Mouse (Mus musculus): ENCODE measurements around the gene Tmem205. TPM values are rescaled to one million over a fixed set of nuclear protein-coding genes. Genes with fewer than 3 reads are reported as not detected.

Tmem205 gene
- polyA plus RNA-seq, 1 experiment from 2014 or later, result 52.6 TPM

- WGBS, result 71% methylated on average over 12 of the region's 12 CpGs
- Histone ChIP-seq H3K36me3 (no peaks in the 10 kb centered on the region), H3K4me2 (no peak overlapping the region), H3K27me3 (peaks cover 9% of the 10 kb centered on the region; the same call in 1 of the 2 replicates), H3K4me1 (peaks cover 10% of the 10 kb centered on the region; the same call in 1 of the 2 replicates), H3K9me3 (no peaks in the 10 kb centered on the region), H3K9ac (no peak overlapping the region), H3K27ac (no peak overlapping the region), H3K4me3 (no peak overlapping the region)
- ATAC-seq (ENCODE audit: borderline replicate concordance, extremely low read depth, low FRiP score, low TSS enrichment), result no peak
Measured at GRCm38 (mm10) chr9:21943046-21943445, 15.7 kb upstream of the Tmem205 start.

DNA sequence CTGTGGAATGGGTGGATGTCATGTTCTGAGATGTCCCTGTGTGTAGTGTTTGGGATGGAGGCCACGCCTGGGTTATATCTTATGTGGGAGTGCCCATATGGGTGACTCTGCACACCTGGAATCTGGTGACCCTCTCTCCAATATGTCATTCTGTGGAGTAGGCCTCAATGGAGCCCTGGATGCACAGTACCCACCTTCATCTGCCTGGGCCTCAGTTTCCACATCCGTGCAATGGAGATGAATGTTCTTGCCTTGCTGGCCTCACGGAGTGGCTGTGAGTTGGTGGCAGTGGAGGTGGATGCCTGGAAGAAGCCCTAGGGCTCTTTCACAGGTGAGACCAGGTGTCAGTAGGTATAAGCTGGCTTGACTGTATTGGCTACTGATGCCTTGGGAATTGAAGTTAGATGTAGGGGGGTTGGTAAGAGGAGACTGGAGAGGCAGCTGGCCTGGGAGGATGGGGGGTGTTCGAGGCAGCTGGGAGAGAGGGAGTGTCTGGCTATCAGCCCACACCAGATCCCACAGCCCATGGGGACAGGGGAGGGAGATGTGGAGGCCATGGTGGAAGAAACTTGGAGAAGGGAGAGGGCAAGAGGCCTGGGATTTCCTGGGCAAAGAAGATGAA lies 11.0 kb upstream of the Tmem205 start:
- no peak overlapping the region for H3K4me3 ChIP-seq
- whole genome bisulfite sequencing, result 82% methylated on average over 4 of the region's 4 CpGs

DNA sequence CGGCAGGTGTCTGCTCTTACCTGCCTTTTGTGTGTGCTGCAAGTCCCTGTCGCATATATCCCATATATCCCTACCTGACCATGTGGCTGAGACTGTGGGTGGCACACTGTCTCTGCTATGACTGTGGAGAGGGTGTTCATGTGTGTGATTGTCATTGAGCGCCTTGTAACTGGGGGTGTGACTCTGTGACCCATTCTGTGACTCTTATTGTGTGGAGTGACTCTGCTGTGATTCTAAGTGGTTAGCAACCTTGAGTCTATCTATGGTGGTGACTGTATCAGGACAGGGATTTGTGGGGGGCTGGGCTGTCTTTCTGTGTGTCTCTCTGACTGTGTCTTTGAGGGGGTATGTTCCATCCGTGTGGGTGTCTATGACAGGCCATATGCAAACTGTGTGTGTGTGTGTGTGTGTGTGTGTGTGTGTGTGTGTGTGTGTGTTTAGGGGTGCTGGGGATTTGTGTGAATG lies 10.4 kb upstream of the Tmem205 start:
- Histone ChIP-seq H3K9ac (no peak overlapping the region), H3K4me1 (peaks cover 15% of the 10 kb centered on the region), H3K36me3 (no peaks in the 10 kb centered on the region), H3K9me3 (no peaks in the 10 kb centered on the region), H3K4me3 (peak overlapping the region; percentile 60), H3K27ac (no peak overlapping the region), H3K27me3 (no peaks in the 10 kb centered on the region), H3K4me2 (peak overlapping the region; percentile 86)
- 71% methylated on average over 4 of the region's 4 CpGs for WGBS
- ATAC-seq (ENCODE audit: borderline replicate concordance, extremely low read depth, low FRiP score, low TSS enrichment), result no peak

More for the DNA sequence above, 11.0 kb upstream of the Tmem205 start:
- Histone ChIP-seq H3K27me3 (no peaks in the 10 kb centered on the region; the same call in 1 of the 2 replicates), H3K27ac (no peak overlapping the region), H3K9ac (no peak overlapping the region), H3K4me2 (no peak overlapping the region), H3K9me3 (no peaks in the 10 kb centered on the region), H3K4me1 (peaks cover 15% of the 10 kb centered on the region), H3K36me3 (no peaks in the 10 kb centered on the region)
- ATAC-seq (ENCODE audit: borderline replicate concordance, extremely low read depth, low FRiP score, low TSS enrichment), result no peak

DNA sequence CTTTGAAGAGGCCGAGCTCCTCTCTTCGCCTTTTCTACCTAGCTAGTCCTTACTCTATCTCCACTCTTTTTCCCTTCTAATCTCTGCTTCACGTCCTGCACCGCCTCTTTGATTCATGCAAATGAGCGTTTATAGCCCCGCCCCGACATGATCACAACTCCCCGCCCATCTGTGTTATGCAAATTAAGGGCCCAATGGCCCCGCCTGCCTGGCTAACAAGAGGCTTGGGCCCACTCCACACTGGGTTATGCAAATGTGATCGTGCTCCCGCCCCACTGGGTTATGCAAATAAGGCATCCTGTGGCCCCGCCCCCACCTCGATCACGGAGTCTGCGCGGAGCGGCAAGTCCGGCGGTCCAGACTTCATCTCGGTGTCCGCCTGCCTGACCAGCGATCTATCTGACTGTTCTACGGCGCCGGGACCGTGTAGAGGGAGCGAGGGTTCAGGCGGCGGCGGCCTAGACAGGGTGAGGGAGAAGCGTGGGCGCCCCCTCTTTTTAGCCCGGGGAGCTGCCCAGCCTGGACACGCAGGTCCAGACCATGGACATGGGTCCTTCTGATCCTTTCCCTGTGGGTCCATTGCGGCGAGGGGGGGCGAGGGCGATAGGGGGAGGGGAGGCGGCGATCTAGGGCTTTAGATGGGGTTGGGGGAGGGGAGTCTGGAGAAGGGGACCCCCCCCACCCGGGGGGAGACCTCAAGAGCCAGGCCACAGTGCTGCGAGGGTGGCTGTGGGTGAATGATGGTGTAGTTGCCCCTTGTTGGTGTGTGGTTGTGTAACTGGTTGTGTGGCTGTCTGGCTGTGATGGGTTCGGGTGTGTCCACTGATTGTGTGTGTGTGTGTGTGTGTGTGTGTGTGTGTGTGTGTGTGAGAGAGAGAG lies 9.6 kb upstream of the Tmem205 start, which contains the start of gene Plppr2:
Gene Plppr2, plus strand, starts transcription at position 342 of the 879 bp plus-strand sequence.
- peak within 1 kb of the TSS; percentile 69 for H3K27ac ChIP-seq
- peak; percentile 98 for ATAC-seq (ENCODE audit: borderline replicate concordance, extremely low read depth, low FRiP score, low TSS enrichment)
- peak within 1 kb of the TSS; percentile 52 for H3K9ac ChIP-seq
- H3K4me1 ChIP-seq, result peaks cover 15% of the 10 kb centered on the region
- WGBS, result 1% methylated on average over 43 of the region's 43 CpGs
- H3K27me3 ChIP-seq, result no peaks in the 10 kb centered on the region
- H3K4me3 ChIP-seq, result peak within 1 kb of the TSS; percentile 60
- H3K36me3 ChIP-seq, result no peaks in the 10 kb centered on the region
- H3K4me2 ChIP-seq, result peak within 1 kb of the TSS; percentile 86
- no peaks in the 10 kb centered on the region for H3K9me3 ChIP-seq

DNA sequence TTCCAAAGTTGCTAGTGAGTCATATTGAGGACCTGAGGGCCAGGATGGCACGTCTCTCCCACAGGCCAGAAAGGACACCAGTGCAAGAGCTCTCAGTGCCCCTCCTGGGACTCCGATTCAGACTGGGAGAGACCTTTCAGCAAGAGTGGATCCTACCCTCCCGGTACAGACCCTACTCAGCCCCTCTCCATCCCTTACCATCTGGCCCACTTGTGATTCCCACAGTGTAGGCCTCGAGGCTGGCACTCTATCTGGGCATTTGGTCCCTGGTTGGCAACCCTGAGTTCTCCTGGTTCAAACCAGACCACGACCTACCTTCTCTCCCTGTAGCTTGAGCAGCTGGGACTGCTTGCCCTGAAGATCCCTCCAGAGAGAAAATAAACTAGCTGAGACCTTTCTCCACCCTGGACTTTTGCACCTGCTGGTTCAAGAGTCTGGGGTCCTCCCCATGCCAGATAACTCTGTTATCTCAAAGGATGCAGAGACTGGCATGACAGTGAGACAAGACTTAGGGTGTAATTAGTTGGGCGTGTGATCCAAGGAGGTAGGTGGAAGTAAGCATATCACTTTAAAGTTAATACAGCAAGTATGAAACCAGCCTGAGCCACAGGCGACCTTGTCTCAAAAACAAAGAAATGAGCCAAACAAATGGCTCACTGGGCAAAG lies 8.2 kb upstream of the Tmem205 start:
- H3K27me3 ChIP-seq, result no peaks in the 10 kb centered on the region
- H3K27ac ChIP-seq, result no peak overlapping the region
- H3K9me3 ChIP-seq, result no peaks in the 10 kb centered on the region
- 78% methylated on average over 7 of the region's 7 CpGs for WGBS
- H3K9ac ChIP-seq, result no peak overlapping the region
- no peaks in the 10 kb centered on the region for H3K36me3 ChIP-seq
- H3K4me3 ChIP-seq, result no peak overlapping the region
- H3K4me2 ChIP-seq, result peak overlapping the region; percentile 86; the same call in 1 of the 2 replicates
- ATAC-seq (ENCODE audit: borderline replicate concordance, extremely low read depth, low FRiP score, low TSS enrichment), result no peak
- H3K4me1 ChIP-seq, result peaks cover 15% of the 10 kb centered on the region

DNA sequence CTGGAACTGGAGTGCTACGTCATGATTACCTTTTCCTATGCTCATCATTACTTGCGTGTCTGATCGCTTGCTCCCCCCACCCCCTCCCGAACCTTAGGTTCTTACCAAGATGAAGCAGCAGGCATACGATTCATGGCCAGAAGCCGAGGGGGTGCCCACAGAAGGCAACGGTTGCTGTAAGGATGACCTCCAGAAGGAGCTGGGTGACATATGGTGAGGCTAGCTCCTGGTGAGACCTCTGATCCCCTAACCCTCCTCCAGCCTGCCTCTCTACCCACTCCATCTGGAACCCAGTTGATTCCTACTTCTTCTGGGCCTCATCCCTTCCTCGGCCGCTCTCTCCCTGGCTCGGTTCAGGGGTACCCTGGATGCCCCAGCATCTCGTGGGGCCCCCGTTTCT lies 6.7 kb upstream of the Tmem205 start:
- Histone ChIP-seq H3K27me3 (no peaks in the 10 kb centered on the region), H3K9me3 (no peaks in the 10 kb centered on the region), H3K4me2 (no peak overlapping the region), H3K36me3 (no peaks in the 10 kb centered on the region), H3K4me1 (peaks cover 15% of the 10 kb centered on the region), H3K4me3 (no peak overlapping the region), H3K9ac (no peak overlapping the region), H3K27ac (no peak overlapping the region)
- 87% methylated on average over 12 of the region's 12 CpGs for WGBS
- ATAC-seq (ENCODE audit: borderline replicate concordance, extremely low read depth, low FRiP score, low TSS enrichment), result no peak

DNA sequence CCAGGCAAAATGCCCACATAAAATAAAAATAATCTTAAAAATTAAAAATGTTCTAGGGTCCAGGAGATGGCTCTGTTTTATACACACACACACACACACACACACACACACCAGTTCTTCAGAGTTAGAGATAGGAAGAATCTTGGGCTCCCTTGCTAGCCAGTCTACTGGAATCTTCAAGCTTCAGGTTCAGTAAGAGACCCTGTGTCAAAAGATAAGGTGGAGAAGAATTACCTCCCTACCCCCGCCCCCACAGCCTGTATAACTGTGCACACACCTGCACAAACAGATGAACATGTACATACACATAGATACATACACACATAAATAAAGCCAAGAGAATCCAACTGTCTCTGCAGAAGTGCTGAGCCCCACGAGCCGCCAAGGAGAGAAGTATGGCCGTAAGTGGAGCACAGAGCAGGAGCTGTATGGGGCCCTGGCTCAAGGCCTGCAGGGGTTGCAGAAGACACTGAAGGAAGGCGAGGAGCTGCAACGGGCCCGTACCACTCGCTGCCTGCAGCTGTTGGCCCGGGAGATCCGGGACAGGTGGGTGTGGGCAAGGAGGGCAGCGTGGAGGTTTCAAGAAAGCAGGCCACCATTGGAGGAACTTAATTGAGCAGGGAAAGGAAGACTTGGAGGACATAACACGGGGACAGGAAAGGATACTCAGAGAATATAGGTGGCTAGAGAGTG lies 5.2 kb upstream of the Tmem205 start:
- H3K9me3 ChIP-seq, result no peaks in the 10 kb centered on the region
- no peak overlapping the region for H3K27ac ChIP-seq
- H3K9ac ChIP-seq, result no peak overlapping the region
- no peak overlapping the region for H3K4me2 ChIP-seq
- no peak for ATAC-seq (ENCODE audit: borderline replicate concordance, extremely low read depth, low FRiP score, low TSS enrichment)
- no peaks in the 10 kb centered on the region for H3K27me3 ChIP-seq
- no peaks in the 10 kb centered on the region for H3K36me3 ChIP-seq
- H3K4me3 ChIP-seq, result no peak overlapping the region
- WGBS, result 60% methylated on average over 12 of the region's 12 CpGs
- peaks cover 11% of the 10 kb centered on the region for H3K4me1 ChIP-seq

DNA sequence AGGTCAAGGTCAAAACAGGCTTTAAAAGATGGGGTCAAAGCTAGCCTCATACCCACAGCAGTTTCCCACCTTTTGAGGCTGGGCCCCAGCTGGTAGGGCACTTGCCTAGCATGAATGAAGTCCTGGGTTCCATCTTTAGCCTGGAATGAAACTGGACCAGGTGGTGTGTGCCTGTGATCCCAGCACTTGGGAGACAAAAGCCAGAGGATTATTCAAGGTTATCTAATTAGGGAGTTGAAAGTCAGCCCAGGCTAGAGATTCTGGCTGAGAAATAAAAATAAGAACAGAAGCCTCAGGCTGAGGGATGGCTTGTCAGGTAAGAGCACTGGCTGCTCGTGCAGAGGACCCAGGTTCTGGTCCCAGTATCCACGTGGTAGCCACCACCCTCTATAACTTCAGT lies 4.7 kb upstream of the Tmem205 start:
- Histone ChIP-seq H3K36me3 (no peaks in the 10 kb centered on the region), H3K9ac (no peak overlapping the region), H3K4me1 (peaks cover 9% of the 10 kb centered on the region), H3K27ac (no peak overlapping the region), H3K27me3 (no peaks in the 10 kb centered on the region), H3K4me3 (no peak overlapping the region), H3K4me2 (no peak overlapping the region), H3K9me3 (no peaks in the 10 kb centered on the region)
- no peak for ATAC-seq (ENCODE audit: borderline replicate concordance, extremely low read depth, low FRiP score, low TSS enrichment)
- WGBS, result 42% methylated on average over 2 of the region's 2 CpGs

DNA sequence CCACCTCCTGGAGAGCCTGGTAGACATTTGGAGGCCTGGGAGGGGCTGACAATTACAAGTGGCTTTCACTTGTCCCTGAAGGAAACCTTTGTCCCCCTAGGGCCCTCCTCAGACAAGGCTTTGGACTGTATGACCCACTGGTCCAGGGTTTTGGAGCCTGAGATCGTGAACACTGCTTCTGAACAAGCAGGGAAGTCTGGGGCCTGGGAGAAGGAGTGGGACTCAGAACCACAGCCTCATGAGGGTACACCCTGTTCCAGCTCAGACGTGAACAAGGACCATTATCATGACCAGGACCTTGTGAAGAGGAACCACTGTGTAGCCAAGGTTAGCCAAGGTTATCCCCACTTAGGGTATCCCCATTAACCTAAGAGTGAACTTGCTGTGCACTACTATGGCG lies 1.9 kb upstream of the Tmem205 start:
- H3K4me1 ChIP-seq, result peaks cover 14% of the 10 kb centered on the region
- no peaks in the 10 kb centered on the region for H3K27me3 ChIP-seq
- no peak overlapping the region for H3K4me2 ChIP-seq
- WGBS, result 73% methylated on average over 3 of the region's 3 CpGs
- H3K27ac ChIP-seq, result no peak overlapping the region
- no peak overlapping the region for H3K4me3 ChIP-seq
- no peaks in the 10 kb centered on the region for H3K9me3 ChIP-seq
- H3K36me3 ChIP-seq, result 0 out of 2 replicates have a peak, but pooled peaks cover 4% of the 10 kb centered on the region
- ATAC-seq (ENCODE audit: borderline replicate concordance, extremely low read depth, low FRiP score, low TSS enrichment), result no peak
- no peak overlapping the region for H3K9ac ChIP-seq

- Histone ChIP-seq H3K9ac (peak overlapping the region; percentile 57), H3K27me3 (no peaks in the 10 kb centered on the region), H3K4me1 (peaks cover 23% of the 10 kb centered on the region), H3K36me3 (0 out of 2 replicates have a peak, but pooled peaks cover 4% of the 10 kb centered on the region), H3K4me3 (peak overlapping the region; percentile 55), H3K9me3 (no peaks in the 10 kb centered on the region), H3K4me2 (peak overlapping the region; percentile 77), H3K27ac (peak overlapping the region; percentile 58)
- no peak for ATAC-seq (ENCODE audit: borderline replicate concordance, extremely low read depth, low FRiP score, low TSS enrichment)
- WGBS, result 1% methylated on average over 6 of the region's 6 CpGs
Measured at GRCm38 (mm10) chr9:21926784-21927183, 572 bp downstream of the Tmem205 start.

DNA sequence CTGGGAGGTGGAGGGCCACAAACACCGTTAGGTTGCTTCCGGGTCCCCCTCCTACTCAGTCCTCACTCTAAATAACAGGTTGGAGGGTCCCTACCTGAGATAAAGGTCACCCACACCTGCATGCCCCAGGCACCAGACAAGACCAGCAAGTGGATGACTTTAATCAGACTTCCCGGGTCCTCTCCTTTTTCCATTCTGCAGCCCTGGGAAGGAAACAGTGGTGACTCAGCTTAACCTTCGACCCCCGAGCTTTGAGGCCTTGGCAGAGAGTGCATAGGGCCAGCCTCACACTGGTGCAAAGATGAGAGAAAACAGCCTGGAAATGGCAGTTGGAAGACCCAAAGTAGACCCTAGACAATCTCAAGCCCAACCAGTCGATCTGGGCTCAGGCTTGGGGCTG lies 1.2 kb downstream of the Tmem205 start:
- WGBS, result 70% methylated on average over 6 of the region's 6 CpGs
- Histone ChIP-seq H3K9me3 (no peaks in the 10 kb centered on the region), H3K4me2 (peak overlapping the region; percentile 77), H3K4me1 (peaks cover 23% of the 10 kb centered on the region), H3K4me3 (peak overlapping the region; percentile 55), H3K27ac (no peak overlapping the region), H3K9ac (peak overlapping the region; percentile 57; the same call in 1 of the 2 replicates), H3K36me3 (0 out of 2 replicates have a peak, but pooled peaks cover 4% of the 10 kb centered on the region), H3K27me3 (no peaks in the 10 kb centered on the region)
- no peak for ATAC-seq (ENCODE audit: borderline replicate concordance, extremely low read depth, low FRiP score, low TSS enrichment)

All from lung, embryonic 15.5 days (tissue).